Mouse (Mus musculus) forebrain, postnatal 0 days (tissue): Measurements from ENCODE around the gene Ncor2. TPM values are rescaled to one million over a fixed set of nuclear protein-coding genes. Genes with fewer than 3 reads are reported as not detected.

ENCODE experiments used
- ATAC-seq: fragments of 200-750 bp; cut with Nextera tagmentation; 2 replicates; pipeline ENCODE4 v1.8.0; 2017; ENCODE audit warnings: mild to moderate bottlenecking, moderate library complexity
- DNase-seq: peaks from one replicate; pipeline ENCODE4 v3.0.0-alpha.2; 2015
- H3K27ac ChIP-seq: fragments of 300-500 bp; sonication (generic); 2 replicates; pipeline ENCODE4 v1.5.1; 2014; ENCODE audit warnings: low read depth, mild to moderate bottlenecking, antibody characterized with exemption, low read length, moderate library complexity, mixed read lengths
- H3K27me3 ChIP-seq: fragments of 300-500 bp; sonication (generic); 2 replicates; pipeline ENCODE4 v1.6.1; 2014; ENCODE audit warnings: mild to moderate bottlenecking, low read length, mixed read lengths; ENCODE audit not compliant: insufficient read depth
- H3K36me3 ChIP-seq: fragments of 300-500 bp; sonication (generic); 2 replicates; pipeline ENCODE4 v1.6.1; 2014; ENCODE audit warnings: mild to moderate bottlenecking, moderate library complexity; ENCODE audit not compliant: insufficient read depth
- H3K4me1 ChIP-seq: fragments of 300-500 bp; sonication (generic); 2 replicates; pipeline ENCODE4 v1.6.1; 2014; ENCODE audit warnings: antibody characterized with exemption; ENCODE audit not compliant: insufficient read depth
- H3K4me2 ChIP-seq: fragments of 300-500 bp; sonication (generic); 2 replicates; pipeline ENCODE4 v1.6.1; 2014; ENCODE audit warnings: low read depth, mild to moderate bottlenecking, moderate library complexity
- H3K4me3 ChIP-seq: fragments of 300-500 bp; sonication (generic); 2 replicates; pipeline ENCODE4 v1.5.1; 2014; ENCODE audit warnings: low read depth, low read length, mixed read lengths
- H3K9ac ChIP-seq: fragments of 300-500 bp; sonication (generic); 2 replicates; pipeline ENCODE4 v1.6.1; 2014; ENCODE audit warnings: mild to moderate bottlenecking
- H3K9me3 ChIP-seq: fragments of 300-500 bp; sonication (generic); 2 replicates; pipeline ENCODE4 v1.6.1; 2016; ENCODE audit warnings: low read length
- CTCF ChIP-seq: sonication (generic); IDR thresholded peaks from 2 replicates; pipeline ENCODE4 v1.5.1; 2016; ENCODE audit warnings: antibody characterized with exemption, control low read depth, low read depth
- WGBS: fragments of 180-500 bp; shearing (Covaris S2); extraction: QIAGEN DNeasy Blood & Tissue Kit; methylation state at CpG from one replicate; pipeline ENCODE4 v1.1.7; 2014; 5-methylcytosine and 5-hydroxymethylcytosine counted together
- polyA plus RNA-seq: library from polyadenylated mRNA; unstranded; fragments of >200 nt; fragmentation: Nextera tagmentation; extraction: Ambion mirVana; gene quantifications from 2 replicates; pipeline ENCODE4 v1.2.1, GENCODE M21; 2015
- total RNA-seq: library from RNA; depleted of rRNA; stranded (reverse); fragments of >200 nt; gene quantifications from 2 replicates; pipeline ENCODE4 v1.2.3, GENCODE M21; 2014

The Ncor2 gene
- total and polyA plus RNA-seq, 2 experiments from 2014 or later, result 12.7 to 16.8 TPM

DNA sequence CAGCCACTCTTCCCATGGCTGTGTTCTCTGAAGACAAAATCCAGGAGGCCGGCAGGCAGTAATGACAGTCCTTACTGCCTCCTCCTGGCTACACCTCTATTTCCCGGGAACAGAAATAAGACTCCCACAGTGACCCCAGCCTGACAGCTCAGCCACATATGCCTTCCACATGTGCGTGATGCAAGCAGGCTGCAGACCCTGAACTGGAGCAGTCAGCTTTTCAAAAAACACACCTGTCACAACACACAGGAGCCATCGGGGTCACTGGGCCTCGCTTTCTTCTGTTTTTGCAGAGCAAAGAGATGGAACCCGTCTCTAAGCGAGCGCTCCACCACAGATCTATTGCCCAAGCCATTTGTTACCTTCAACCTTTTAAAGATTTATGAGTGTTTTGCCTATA, 68.8 kb downstream of the Ncor2 start:
- peaks cover 23% of the 10 kb centered on the region for H3K36me3 ChIP-seq
- no peak overlapping the region for H3K27ac ChIP-seq
- no peak for ATAC-seq
- no peaks in the 10 kb centered on the region for H3K27me3 ChIP-seq
- no peak for TF ChIP-seq CTCF
- no peak for DNase-seq
- 90% methylated on average over 8 of the region's 8 CpGs for WGBS
- no peak overlapping the region for H3K4me3 ChIP-seq
- H3K4me2 ChIP-seq, result no peak overlapping the region
- peaks cover 20% of the 10 kb centered on the region for H3K4me1 ChIP-seq
- no peak overlapping the region for H3K9ac ChIP-seq
- no peaks in the 10 kb centered on the region for H3K9me3 ChIP-seq

- Histone ChIP-seq H3K36me3 (peaks cover 29% of the 10 kb centered on the region), H3K4me3 (no peak overlapping the region), H3K4me2 (no peak overlapping the region), H3K9me3 (no peaks in the 10 kb centered on the region), H3K27ac (no peak overlapping the region), H3K9ac (no peak overlapping the region), H3K4me1 (peaks cover 14% of the 10 kb centered on the region), H3K27me3 (no peaks in the 10 kb centered on the region)
- WGBS, result 63% methylated on average over 11 of the region's 11 CpGs
- ATAC-seq, result no peak
- peak; percentile 80 for TF ChIP-seq CTCF
- peak; percentile 59 for DNase-seq
Observed at GRCm38 (mm10) chr5:125107011-125107651, 71.9 kb downstream of the Ncor2 start.

DNA sequence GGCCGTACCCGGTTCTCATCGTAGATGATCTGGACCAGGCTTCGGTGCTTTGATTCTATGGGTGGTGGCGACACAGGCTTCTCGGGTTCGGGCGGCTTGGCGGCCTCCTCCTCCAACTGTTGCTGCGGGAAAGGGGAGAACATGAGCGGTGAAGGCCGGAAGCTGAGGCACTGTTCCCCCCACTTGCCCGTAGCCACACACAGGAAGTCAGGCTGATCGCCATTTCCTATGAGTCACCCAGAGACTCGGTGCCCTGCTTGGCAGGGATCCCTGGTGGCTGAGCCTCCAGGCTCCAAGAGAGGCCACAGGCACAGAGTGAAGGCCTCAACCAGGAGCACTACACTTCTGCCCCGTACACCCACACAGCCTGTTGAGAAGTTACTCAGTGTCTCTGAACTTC, 72.8 kb downstream of the Ncor2 start:
- DNase-seq, result no peak
- WGBS, result 84% methylated on average over 16 of the region's 16 CpGs
- H3K9me3 ChIP-seq, result no peaks in the 10 kb centered on the region
- no peaks in the 10 kb centered on the region for H3K27me3 ChIP-seq
- no peak overlapping the region for H3K27ac ChIP-seq
- H3K4me2 ChIP-seq, result no peak overlapping the region
- no peak for TF ChIP-seq CTCF
- no peak for ATAC-seq
- H3K4me1 ChIP-seq, result peaks cover 5% of the 10 kb centered on the region; the same call in 1 of the 2 replicates
- H3K9ac ChIP-seq, result no peak overlapping the region
- H3K36me3 ChIP-seq, result peaks cover 38% of the 10 kb centered on the region
- no peak overlapping the region for H3K4me3 ChIP-seq

DNA sequence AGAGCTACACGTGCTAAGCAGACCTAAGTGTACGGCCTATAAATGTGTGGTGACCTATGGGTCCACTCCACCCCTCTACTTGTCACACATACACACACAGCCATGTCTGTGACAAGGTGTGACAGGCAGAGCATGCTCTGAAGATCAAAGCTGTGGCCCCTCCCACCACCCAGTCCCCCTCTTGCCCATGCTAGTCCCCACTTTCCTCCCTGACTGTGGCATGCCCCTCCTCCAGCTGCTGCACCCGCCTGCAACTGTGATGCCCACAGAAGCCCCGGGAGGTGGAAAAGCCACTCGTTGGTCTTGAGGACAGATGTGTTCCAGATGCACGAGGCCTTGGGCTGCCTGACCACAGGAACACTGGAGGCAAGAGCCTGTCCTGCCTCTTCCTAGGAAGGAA, 74.2 kb downstream of the Ncor2 start:
- Histone ChIP-seq H3K4me1 (no peaks in the 10 kb centered on the region), H3K9me3 (no peaks in the 10 kb centered on the region), H3K27me3 (no peaks in the 10 kb centered on the region), H3K4me2 (no peak overlapping the region), H3K27ac (no peak overlapping the region), H3K36me3 (peaks cover 34% of the 10 kb centered on the region), H3K4me3 (no peak overlapping the region), H3K9ac (no peak overlapping the region)
- 66% methylated on average over 6 of the region's 6 CpGs for WGBS
- no peak for ATAC-seq
- TF ChIP-seq CTCF, result no peak
- no peak for DNase-seq

- WGBS, result 19% methylated on average over 6 of the region's 6 CpGs
- Histone ChIP-seq H3K9ac (no peak overlapping the region), H3K9me3 (no peaks in the 10 kb centered on the region), H3K4me3 (no peak overlapping the region), H3K36me3 (peaks cover 31% of the 10 kb centered on the region), H3K27me3 (no peaks in the 10 kb centered on the region), H3K4me2 (no peak overlapping the region), H3K27ac (peak overlapping the region; percentile 59), H3K4me1 (no peaks in the 10 kb centered on the region)
- TF ChIP-seq CTCF, result peak; percentile 24
- DNase-seq (peak; percentile 53), ATAC-seq (peak; percentile 71)
Observed at GRCm38 (mm10) chr5:125103396-125103795, 75.6 kb downstream of the Ncor2 start.

GRCm38 (mm10) chr5:125102907-125103306, 76.1 kb downstream of the Ncor2 start:
- no peaks in the 10 kb centered on the region for H3K9me3 ChIP-seq
- 12% methylated on average over 7 of the region's 7 CpGs for WGBS
- DNase-seq (peak; percentile 80), ATAC-seq (peak; percentile 87)
- peaks cover 33% of the 10 kb centered on the region for H3K36me3 ChIP-seq
- no peak for TF ChIP-seq CTCF
- H3K4me3 ChIP-seq, result no peak overlapping the region
- H3K27me3 ChIP-seq, result no peaks in the 10 kb centered on the region
- peak overlapping the region; percentile 59 for H3K27ac ChIP-seq
- H3K4me1 ChIP-seq, result no peaks in the 10 kb centered on the region
- no peak overlapping the region for H3K9ac ChIP-seq
- no peak overlapping the region for H3K4me2 ChIP-seq

DNA sequence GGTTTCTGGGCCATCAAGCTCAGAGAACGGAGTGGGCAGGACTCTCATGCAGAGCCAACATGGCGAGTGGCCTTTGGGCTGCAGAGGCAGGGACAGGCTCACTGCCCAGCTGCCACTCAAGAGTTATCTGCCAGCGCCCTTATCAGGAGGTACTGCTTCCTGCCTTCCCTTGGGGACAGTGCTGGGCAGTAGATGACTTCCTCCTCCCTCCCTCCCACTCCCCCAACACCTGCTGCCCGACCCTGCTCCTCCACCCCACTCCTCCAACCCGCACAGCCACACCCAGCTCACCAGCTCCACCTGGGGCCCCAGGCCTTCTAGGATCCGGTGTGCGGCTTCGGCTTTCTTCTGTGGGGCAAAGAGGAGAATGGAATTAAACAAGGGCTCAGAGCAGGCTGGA, 76.7 kb downstream of the Ncor2 start:
- no peak overlapping the region for H3K4me2 ChIP-seq
- H3K4me3 ChIP-seq, result no peak overlapping the region
- no peaks in the 10 kb centered on the region for H3K9me3 ChIP-seq
- DNase-seq, result no peak
- TF ChIP-seq CTCF, result no peak
- peaks cover 37% of the 10 kb centered on the region for H3K36me3 ChIP-seq
- ATAC-seq, result no peak
- WGBS, result 57% methylated on average over 8 of the region's 8 CpGs
- peak overlapping the region; percentile 59; the same call in 1 of the 2 replicates for H3K27ac ChIP-seq
- no peak overlapping the region for H3K9ac ChIP-seq
- no peaks in the 10 kb centered on the region for H3K27me3 ChIP-seq
- no peaks in the 10 kb centered on the region for H3K4me1 ChIP-seq
